Mouse (Mus musculus) CH12.LX (cell line): Measurements from ENCODE around the gene Rgsl1.

Experiments
- CHD1 ChIP-seq: IDR thresholded peaks from 2 replicates; pipeline ENCODE4 v1.6.1; 2012; ENCODE audit warnings: low read depth, low read length, improper control_type of control experiment, inconsistent platforms
- CHD2 ChIP-seq: IDR thresholded peaks from 2 replicates; pipeline ENCODE4 v1.6.1; 2011; ENCODE audit warnings: low read length, improper control_type of control experiment
- CTCF ChIP-seq, 2 experiments: IDR thresholded peaks in 1 of 2; conservative IDR thresholded peaks in 1 of 2; 2 replicates each; pipeline ENCODE4 v1.5.1; 2011 to 2012; ENCODE audit warnings: low read depth in 2 of 2, low read length in 2 of 2, improper control_type of control experiment in 1 of 2, inconsistent platforms in 1 of 2, mild to moderate bottlenecking in 1 of 2, moderate library complexity in 1 of 2
- EP300 ChIP-seq: IDR thresholded peaks from 2 replicates; pipeline ENCODE4 v1.6.1; 2011; ENCODE audit warnings: low read length, improper control_type of control experiment
- GABPA ChIP-seq: IDR thresholded peaks from 2 replicates; pipeline ENCODE4 v1.6.1; 2012; ENCODE audit warnings: low read depth, low read length, improper control_type of control experiment, inconsistent platforms; ENCODE audit not compliant: insufficient replicate concordance
- HCFC1 ChIP-seq: IDR thresholded peaks from 2 replicates; pipeline ENCODE4 v1.6.1; 2012; ENCODE audit warnings: low read depth, mild to moderate bottlenecking, inconsistent platforms, low read length, improper control_type of control experiment
- NELFE ChIP-seq: IDR thresholded peaks from 2 replicates; pipeline ENCODE4 v1.6.1; 2011; ENCODE audit warnings: low read depth, low read length, improper control_type of control experiment
- POLR2A ChIP-seq: IDR thresholded peaks from 2 replicates; pipeline ENCODE4 v1.6.1; 2011; ENCODE audit warnings: low read depth, mild to moderate bottlenecking, improper control_type of control experiment, low read length
- SMC3 ChIP-seq: IDR thresholded peaks from 2 replicates; pipeline ENCODE4 v1.6.1; 2011; ENCODE audit warnings: low read depth, low read length, improper control_type of control experiment
- USF1 ChIP-seq: IDR thresholded peaks from 2 replicates; pipeline ENCODE4 v1.6.1; 2014; ENCODE audit warnings: low read depth, mild to moderate bottlenecking, inconsistent platforms, low read length, improper control_type of control experiment
- ZKSCAN1 ChIP-seq: IDR thresholded peaks from 2 replicates; pipeline ENCODE4 v1.6.1; 2012; ENCODE audit warnings: low read depth, inconsistent platforms, low read length, improper control_type of control experiment, borderline replicate concordance

DNA sequence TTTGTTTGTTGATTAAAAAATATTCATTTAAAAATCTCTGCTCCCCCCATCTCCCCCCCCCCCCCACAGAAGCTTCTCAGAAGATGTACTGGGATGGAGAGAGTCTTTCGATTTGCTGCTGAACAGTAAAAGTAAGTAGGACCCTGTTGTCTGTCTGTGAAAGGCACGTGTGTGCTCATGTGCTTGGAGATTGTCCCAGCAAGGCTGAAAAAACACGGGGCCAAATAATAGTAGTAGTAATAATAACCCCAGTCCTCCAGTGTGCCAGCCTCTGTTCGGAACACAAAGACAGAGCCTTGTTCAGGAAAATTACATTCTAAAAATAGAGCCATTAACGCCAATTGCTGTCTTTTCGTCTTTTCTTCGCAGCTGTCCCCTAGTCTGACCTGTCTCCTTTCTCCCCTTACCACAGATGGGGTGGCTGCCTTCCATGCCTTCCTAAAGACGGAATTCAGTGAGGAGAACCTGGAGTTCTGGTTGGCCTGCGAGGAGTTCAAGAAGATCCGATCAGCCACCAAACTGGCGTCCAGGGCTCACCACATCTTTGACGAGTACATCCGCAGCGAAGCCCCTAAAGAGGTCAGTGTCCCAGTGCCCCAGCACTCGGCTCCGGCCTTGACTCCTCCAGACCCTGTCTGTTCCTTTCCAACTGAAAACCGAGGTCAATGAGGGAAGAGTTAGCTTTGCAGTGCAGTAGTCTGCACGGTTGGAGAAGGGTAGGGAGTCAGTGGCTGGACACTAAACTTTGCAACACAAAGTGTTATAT is 102.2 kb downstream of the Rgsl1 start:
- no peak for TF ChIP-seq POLR2A
- TF ChIP-seq GABPA: no peak
- TF ChIP-seq CHD2: no peak
- TF ChIP-seq USF1: no peak
- TF ChIP-seq EP300: no peak
- TF ChIP-seq CTCF (conservative IDR thresholded peaks at IDR 0.05 in 1 of 2, IDR thresholded peaks at IDR 0.05 in 1 of 2; ENCODE audit: low read depth in 2 of 2, low read length in 2 of 2): no peak
- TF ChIP-seq NELFE: no peak
- TF ChIP-seq ZKSCAN1: no peak
- TF ChIP-seq CHD1: no peak
- TF ChIP-seq HCFC1: no peak
- no peak for TF ChIP-seq SMC3
